Mouse (Mus musculus) forebrain, embryonic 16.5 days (tissue): ENCODE data around the gene Grxcr1. TPM values are rescaled to one million over a fixed set of nuclear protein-coding genes. Genes with fewer than 3 reads are reported as not detected.

Experiments
- polyA plus RNA-seq: library from polyadenylated mRNA; unstranded; fragments of >200 nt; fragmentation: Nextera tagmentation; extraction: Ambion mirVana; gene quantifications from 2 replicates; pipeline ENCODE4 v1.2.1, GENCODE M21; 2015

Grxcr1 gene
- polyA plus RNA-seq, 1 experiment from 2014 or later: not detected

Other genes starting within 250 kb of the Grxcr1 start
- 41.5 and 43.7 TPM in 2 replicates for gene Atp8a1, start 184.4 kb upstream of the Grxcr1 start, polyA plus RNA-seq
- not detected in 2 replicates for gene Gm5108, start 90.2 kb upstream of the Grxcr1 start, polyA plus RNA-seq
- not detected in 2 replicates for gene Gm21905, start 85.4 kb upstream of the Grxcr1 start, polyA plus RNA-seq